Mouse (Mus musculus): ENCODE results near the gene Ccdc162.

GRCm38 (mm10) chr10:41626996-41627395 is 89.4 kb downstream of the Ccdc162 start:
- TF ChIP-seq GATA1 (IDR thresholded peaks at IDR 0.05; ENCODE audit: borderline replicate concordance, low read length), result no peak
- no peak for TF ChIP-seq CTCF (IDR thresholded peaks at IDR 0.05; ENCODE audit: low read depth, low read length)
